Comparison of ENCODE assay signal across 7 mouse cellular contexts in genomic region chr11:102880585-102881313, GRCm38 (mm10). TPM values are rescaled to one million over a fixed set of nuclear protein-coding genes. Genes with fewer than 3 reads are reported as not detected.
A peak's percentile ranks its signal among the peaks of the same experiment; 100 is the strongest.
DNase-seq lines count a peak whose midpoint lies in the region; ATAC-seq lines count a peak whose summit lies in the region.

Gene Eftud2, minus strand, starts transcription at chr11:102880985.
Gene Ccdc103, plus strand, starts transcription at chr11:102881204.

- H3K9ac ChIP-seq in intestine, embryonic 15.5 days: peak within 1 kb of the TSS; percentile 69

- 0 out of 2 replicates have a peak, but pooled peaks cover 3% of the 10 kb centered on the region for H3K36me3 ChIP-seq in intestine, embryonic 15.5 days
- peaks cover 24% of the 10 kb centered on the region for H3K36me3 ChIP-seq in midbrain, embryonic 10.5 days

- peak within 1 kb of the TSS; percentile 68 for H3K4me3 ChIP-seq in intestine, embryonic 15.5 days (replicated peaks)
- H3K4me3 ChIP-seq in midbrain, embryonic 10.5 days: peak within 1 kb of the TSS; percentile 81

- H3K4me1 ChIP-seq in intestine, embryonic 15.5 days (replicated peaks): peaks cover 17% of the 10 kb centered on the region
- peaks cover 24% of the 10 kb centered on the region for H3K4me1 ChIP-seq in midbrain, embryonic 10.5 days

- intact Hi-C loops in gastrocnemius, postnatal 36 days (cut with DNase I): no loop called here
- intact Hi-C loops in left cerebral cortex, postnatal 25 days (cut with DNase I): no loop called here

- under 1% methylated on average over 62 of the region's 62 CpGs for WGBS in intestine, embryonic 15.5 days
- under 1% methylated on average over 62 of the region's 62 CpGs for WGBS in midbrain, embryonic 10.5 days

- peak within 1 kb of the TSS; percentile 63 for H3K4me2 ChIP-seq in intestine, embryonic 15.5 days (replicated peaks)

- peak; percentile 87 to 92 for DNase-seq in adrenal gland, adult 18-20 months (ENCODE audit: low spot score in 2 of 2)
- DNase-seq in embryo, embryonic 11 days: peak; percentile 95
- DNase-seq in gastrocnemius, postnatal 36 days: peak; percentile 87 to 91
- DNase-seq in left cerebral cortex, postnatal 25 days (ENCODE audit: low spot score in 2 of 2): peak; percentile 96
- peak; percentile 93 for DNase-seq in midbrain, embryonic 10.5 days (ENCODE audit: low spot score)
- peak; percentile 89 for DNase-seq in right cerebral cortex, postnatal 4 days

- H3K27ac ChIP-seq in intestine, embryonic 15.5 days: peak within 1 kb of the TSS; percentile 69
- H3K27ac ChIP-seq in midbrain, embryonic 10.5 days (replicated peaks): peak within 1 kb of the TSS; percentile 98

- no peaks in the 10 kb centered on the region for H3K27me3 ChIP-seq in intestine, embryonic 15.5 days (replicated peaks)
- H3K27me3 ChIP-seq in midbrain, embryonic 10.5 days (ENCODE audit: low read depth, poor library complexity, severe bottlenecking): peaks cover 21% of the 10 kb centered on the region

- no peaks in the 10 kb centered on the region for H3K9me3 ChIP-seq in intestine, embryonic 15.5 days
- H3K9me3 ChIP-seq in midbrain, embryonic 10.5 days (replicated peaks): no peaks in the 10 kb centered on the region

- ATAC-seq in intestine, embryonic 15.5 days: peak; percentile 94

RNA-seq across cellular contexts. Expression of gene Eftud2, which starts in this region (rescaled TPM):
- total RNA-seq in adrenal gland, adult 18-20 months (2021): 10 to 100 TPM; 64.6 to 70.2 TPM
- 10 to 100 TPM; 20.7 to 28.5 TPM for total RNA-seq in gastrocnemius, postnatal 36 days (2021)
- 155 and 156 TPM in 2 replicates for polyA plus RNA-seq in intestine, embryonic 15.5 days (2015; fragmentation: Nextera tagmentation; extraction: Ambion mirVana)
- total RNA-seq in left cerebral cortex, postnatal 25 days (2021): 100 to 1,000 TPM; 108 to 116 TPM
- polyA plus RNA-seq in midbrain, embryonic 10.5 days (2016; fragmentation: Nextera tagmentation; extraction: Ambion mirVana): 334 and 339 TPM in 2 replicates

RNA-seq across cellular contexts. Expression of gene Ccdc103, which starts in this region (rescaled TPM):
- total RNA-seq in adrenal gland, adult 18-20 months (2021): under 1 TPM; 0.32 to 0.36 TPM
- total RNA-seq in gastrocnemius, postnatal 36 days (2021): not detected
- 0.45 and 0.78 TPM in 2 replicates for polyA plus RNA-seq in intestine, embryonic 15.5 days (2015; fragmentation: Nextera tagmentation; extraction: Ambion mirVana)
- 1 to 10 TPM; 1.7 to 2.7 TPM for total RNA-seq in left cerebral cortex, postnatal 25 days (2021)
- polyA plus RNA-seq in midbrain, embryonic 10.5 days (2016; fragmentation: Nextera tagmentation; extraction: Ambion mirVana): 2.2 and 2.7 TPM in 2 replicates

Comparison
In these comparisons a context has a peak if more than half of its experiments do, and no peak if none do; other contexts are left out.
1. Peak in every context shown above with its lines: DNase-seq, ATAC-seq, H3K4me3 ChIP-seq and H3K27ac ChIP-seq.